Mouse (Mus musculus): ENCODE measurements around the gene Cabin1.

The Cabin1 gene

DNA sequence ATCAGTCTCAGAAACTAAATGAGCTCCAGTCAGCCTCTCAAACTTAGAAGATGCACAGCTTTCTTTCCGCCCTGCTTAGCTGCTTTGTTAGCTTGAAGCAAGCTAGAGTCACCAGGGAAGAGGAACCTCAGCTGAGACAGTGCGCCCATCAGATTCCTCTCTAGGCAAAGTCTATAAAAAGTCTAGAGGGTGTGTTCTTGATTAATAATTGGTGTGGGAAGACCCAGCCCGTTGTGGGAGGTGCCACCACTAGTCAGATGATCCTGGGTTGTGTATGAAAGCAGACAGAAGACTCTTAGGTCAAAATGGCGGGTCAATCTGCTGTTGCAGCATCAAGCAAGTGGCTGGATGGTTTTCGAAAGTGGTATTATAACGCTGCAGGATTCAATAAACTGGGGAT, 2.7 kb upstream of the Cabin1 start:
- no peak for DNase-seq

- peak in 1 of 2 experiments; percentile 51 for DNase-seq
Measured at GRCm38 (mm10) chr10:75764519-75765473, 655 bp upstream of the Cabin1 start.

DNA sequence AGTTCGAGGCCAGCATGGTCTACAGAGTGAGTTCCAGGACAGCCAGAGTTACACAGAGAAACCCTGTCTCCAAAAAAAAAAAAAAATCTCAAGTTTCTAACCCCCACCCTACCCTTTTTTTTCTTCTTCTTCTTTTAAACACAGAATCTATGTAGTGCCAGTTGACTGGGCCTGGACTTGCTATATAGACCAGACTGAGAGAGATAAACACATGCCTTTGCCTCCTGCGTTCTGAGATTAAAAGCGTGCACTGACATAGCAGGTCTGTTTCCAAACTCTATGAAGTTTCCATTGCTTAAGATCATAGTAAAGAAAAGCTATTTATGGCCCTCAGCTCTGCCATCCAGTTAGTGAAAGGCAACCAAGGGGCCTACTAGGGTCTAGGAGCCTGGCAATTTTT, 1.7 kb downstream of the Cabin1 start:
- DNase-seq: no peak

GRCm38 (mm10) chr10:75760311-75760710, 3.8 kb downstream of the Cabin1 start:
- no peak for DNase-seq

DNA sequence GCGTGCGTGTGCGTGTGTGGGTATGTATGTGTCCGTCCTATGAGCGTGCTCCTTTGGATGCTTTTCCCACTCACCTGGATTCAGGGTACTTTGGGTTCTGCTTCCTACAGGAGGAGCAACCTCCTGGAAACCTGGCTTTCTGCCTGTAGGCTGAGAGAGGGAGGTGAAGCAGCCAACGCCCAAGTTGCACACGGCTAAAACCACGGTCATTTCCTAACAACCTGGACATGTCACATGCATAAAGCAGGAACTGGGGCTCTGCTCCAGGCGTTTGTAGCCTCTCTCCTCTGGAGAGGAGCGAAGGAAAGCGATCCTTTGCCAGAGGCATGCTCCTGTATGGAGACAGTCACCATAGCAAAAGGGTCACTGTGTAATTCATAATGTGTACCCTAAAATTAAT, 7.4 kb downstream of the Cabin1 start:
- no peak for DNase-seq

DNA sequence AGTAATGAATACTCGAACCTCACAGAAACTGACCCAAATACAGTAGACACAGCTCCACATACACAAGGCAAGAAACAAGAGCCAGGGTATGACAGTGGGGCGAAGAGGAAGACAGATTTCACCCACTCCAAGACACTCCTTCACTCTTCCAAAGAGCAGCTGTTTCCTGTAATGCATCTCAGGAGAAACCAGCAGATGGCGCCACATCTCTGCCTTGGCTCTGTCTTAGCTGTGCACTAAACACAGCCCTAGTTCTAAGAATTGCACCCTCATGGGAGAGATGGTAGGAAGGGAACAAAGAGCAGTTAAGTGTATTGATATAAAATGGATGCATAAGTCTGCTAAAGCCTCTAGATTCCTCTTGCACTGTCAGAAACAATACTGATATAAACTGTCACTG, 20.1 kb downstream of the Cabin1 start:
- DNase-seq: peak; percentile 44 to 47

DNA sequence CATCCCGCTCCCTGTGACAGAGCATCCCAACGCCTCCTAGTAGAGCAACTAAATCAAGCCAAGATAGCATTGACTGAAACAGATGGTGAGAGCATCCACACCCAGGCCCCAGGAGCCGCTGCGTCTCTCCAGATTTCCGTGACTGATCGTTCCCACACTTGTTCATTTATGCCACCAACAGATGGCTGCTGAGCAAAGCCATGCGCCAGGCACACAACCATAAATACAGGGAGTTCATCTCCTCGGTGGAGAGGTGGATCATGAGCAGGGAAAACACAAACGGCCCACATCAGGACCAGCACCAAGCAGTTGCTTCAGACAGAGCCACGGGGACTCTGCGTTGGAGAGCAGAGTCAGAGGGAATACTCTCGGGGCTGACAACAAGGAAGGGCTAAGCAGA, 20.8 kb downstream of the Cabin1 start:
- DNase-seq: no peak

- no peak for DNase-seq
Measured at GRCm38 (mm10) chr10:75740866-75741265, 23.3 kb downstream of the Cabin1 start.

- no peak for DNase-seq
Measured at GRCm38 (mm10) chr10:75725449-75725848, 38.7 kb downstream of the Cabin1 start.

GRCm38 (mm10) chr10:75720215-75720614, 43.9 kb downstream of the Cabin1 start:
- no peak for DNase-seq

GRCm38 (mm10) chr10:75714795-75715194, 49.3 kb downstream of the Cabin1 start:
- DNase-seq: no peak

DNA sequence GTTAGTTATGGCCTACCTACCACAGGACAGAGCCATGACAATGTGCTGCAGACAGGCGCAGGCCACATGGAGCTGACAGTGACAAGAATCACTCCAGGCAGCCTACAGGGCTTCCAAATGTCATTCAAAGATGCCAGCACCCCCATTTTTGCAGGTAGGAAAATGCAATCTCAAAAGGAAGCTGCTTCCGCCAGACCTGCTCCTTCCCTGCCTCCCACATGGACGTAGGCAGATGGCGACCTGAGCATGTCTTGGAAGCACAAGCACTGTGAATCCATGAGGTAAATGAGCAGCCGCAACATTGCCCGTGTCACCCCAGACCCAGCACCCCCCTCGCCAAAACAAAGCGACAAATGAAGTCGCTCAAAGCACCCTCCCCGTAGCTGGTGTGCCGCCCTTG, 51.1 kb downstream of the Cabin1 start:
- DNase-seq: no peak

DNA sequence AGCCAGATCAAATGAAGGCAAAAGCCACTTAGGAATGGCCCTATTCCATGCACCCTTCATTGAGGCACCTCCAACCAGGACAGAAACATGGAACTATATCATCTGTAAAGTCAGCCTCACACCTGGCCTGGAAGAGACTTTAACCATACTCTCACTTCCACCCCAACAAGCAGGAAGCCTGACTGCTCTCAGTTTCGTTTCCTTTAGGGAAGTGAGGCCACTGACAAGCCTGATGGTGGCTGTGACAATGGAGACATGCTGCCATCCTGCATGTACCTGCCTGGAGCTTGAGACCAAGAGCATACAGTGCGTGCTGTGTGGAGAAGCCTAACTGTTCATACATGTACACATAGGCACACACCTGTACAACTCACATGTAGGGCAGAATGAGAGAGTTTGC, 53.9 kb downstream of the Cabin1 start:
- DNase-seq: no peak

- DNase-seq: no peak
Measured at GRCm38 (mm10) chr10:75709261-75709660, 54.9 kb downstream of the Cabin1 start.

DNA sequence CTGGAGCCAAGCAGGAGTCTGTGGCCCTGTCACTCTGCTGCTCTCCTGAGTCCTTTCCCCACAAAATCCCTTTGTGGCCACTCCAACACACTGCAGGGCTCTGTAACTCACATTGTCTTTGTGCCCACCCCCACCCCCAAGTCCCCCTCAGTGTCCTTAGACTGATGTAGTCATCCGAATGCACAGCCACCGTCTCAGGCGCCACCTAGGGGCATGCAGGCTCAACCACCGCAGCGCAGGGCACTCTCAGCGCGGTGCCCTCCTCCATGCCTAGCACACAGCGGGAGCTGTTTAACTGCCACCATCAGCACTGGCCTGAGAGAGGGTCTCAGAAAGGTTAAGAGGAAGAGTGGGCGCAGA, 55.5 kb downstream of the Cabin1 start:
- DNase-seq: no peak

DNA sequence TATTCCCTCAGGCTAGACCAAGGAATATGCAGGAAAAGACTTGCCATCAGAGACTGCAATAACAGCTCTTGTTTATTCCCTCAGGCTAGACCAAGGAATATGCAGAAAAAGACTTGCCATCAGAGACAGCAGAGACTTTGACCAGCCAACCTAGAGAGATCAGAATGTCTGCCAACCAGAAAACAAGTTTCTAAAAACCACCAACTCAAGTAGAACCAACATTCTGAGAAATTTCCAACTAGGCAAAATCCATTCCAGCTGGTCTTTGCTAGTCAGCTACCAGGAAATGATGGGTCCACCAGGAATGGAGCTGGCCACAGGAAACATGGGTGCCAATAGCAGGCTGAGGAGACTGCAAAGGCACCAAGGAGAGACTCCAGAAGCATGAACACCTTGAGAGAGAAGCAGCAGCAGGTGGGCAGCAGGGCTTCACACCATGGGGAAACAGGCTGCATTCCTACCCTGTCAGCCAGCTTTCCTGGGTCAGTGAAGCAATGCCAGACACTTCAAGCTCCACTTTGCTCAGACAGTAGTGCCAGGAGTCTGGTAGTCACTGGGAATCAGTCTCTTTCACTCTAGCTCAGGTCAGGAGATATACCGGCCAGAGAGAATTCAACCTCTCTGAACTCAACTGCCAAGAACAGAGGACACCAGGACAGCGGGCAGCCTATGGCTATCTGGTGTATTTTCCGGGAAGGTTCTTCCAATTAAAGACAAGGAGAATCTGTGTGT, 56.1 kb downstream of the Cabin1 start:
- DNase-seq: no peak

GRCm38 (mm10) chr10:75706632-75707216, 57.4 kb downstream of the Cabin1 start:
- no peak for DNase-seq

- no peak for DNase-seq
Measured at GRCm38 (mm10) chr10:75705681-75706400, 58.3 kb downstream of the Cabin1 start.

DNA sequence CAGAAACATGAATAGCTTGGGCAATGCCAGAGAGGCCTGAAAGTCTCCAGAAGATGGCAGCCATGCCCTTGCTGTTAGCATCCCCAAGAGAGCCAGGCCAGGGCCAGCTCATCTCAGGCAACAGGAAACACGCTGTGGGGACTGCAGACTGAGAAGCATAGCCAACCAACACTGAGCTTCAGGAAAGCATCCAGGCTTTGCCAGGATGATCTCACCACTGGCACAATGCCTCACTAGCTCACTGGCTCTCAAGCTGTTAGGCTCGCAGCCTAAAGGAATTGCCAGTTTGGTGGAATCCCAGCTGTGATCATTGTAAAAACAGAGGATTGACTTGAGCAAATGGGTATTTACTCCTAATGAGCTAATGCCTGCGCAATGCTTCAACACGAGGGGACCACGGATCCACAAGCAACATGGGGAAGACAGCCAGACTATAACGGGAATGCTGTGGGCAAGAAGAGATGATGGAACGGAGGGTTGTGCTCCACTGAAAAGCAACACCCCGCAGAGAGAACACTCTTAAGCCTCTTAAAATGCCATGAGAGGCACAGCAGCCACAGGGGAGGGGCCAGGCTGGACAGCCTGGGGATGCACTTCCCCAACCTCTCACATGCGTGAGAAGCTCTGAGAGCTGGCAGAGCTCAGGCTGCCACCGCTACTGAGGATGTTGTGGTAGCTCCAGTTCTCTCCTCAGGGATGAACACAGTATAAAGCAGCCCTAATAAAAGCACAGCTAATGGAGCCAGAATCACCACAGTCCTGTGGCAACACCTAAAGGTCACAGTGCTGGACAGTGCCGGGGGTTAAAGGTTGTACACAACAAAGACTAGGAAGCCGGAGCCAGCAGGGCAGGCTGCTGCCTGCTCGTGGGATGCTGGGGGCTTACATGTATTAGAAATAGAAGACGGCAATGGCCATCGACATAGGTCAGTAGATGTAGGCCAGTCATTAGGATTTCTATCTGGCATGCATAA, 59.6 kb downstream of the Cabin1 start:
- no peak for DNase-seq

GRCm38 (mm10) chr10:75703504-75703903, 60.6 kb downstream of the Cabin1 start:
- no peak for DNase-seq

GRCm38 (mm10) chr10:75702494-75702893, 61.6 kb downstream of the Cabin1 start:
- DNase-seq: no peak

DNA sequence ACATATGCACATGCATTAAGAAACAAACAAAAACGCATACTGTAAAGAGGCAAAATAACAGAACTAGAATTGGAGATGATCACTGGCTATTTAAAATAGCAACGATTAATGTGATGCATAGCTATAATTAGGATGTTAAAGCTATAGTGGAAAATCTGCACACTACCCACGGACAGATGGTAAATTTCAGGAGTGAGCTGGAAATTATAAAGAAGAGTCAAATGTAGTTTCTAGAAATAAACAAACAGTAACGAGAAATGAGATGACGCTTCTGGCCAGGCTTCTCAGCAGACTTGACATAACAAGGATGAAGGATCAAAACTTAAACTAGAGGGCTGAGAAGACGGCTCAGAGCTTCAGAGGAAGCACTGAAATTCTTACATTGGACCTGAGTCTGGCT, 62.9 kb downstream of the Cabin1 start:
- DNase-seq: no peak

Measured in thymus, adult 18-20 months (tissue).